Mouse (Mus musculus): Measurements from ENCODE around the gene Mrpl20.

Mrpl20 gene

GRCm38 (mm10) chr4:155859318-155859717, 56.6 kb downstream of the Mrpl20 start:
- DNase-seq = no peak

Measured in kidney, adult 18-20 months (tissue).